Mouse (Mus musculus): ENCODE measurements around the gene Scamp3.

The Scamp3 gene

DNA sequence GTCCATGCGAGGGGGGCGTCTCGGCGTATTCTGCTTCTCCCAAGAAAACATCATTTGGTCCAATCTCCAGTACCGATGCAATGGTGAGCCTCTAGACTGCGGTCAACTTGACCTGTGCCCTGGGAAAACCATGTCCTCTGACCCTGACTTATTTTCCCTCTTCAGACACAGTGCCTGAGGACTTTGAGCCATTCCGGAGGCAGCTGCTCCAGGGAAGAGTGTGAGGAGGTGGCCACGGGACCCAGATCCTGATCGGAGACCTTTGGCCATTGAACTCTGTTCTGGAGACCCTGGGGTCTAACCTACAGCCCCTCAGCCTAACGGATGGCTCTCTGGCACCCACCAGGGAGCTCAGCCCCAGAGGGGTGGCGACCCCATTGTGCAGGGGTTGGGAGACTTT lies 49.1 kb downstream of the Scamp3 start:
- DNase-seq (ENCODE audit: low read depth, low spot score): no peak

DNA sequence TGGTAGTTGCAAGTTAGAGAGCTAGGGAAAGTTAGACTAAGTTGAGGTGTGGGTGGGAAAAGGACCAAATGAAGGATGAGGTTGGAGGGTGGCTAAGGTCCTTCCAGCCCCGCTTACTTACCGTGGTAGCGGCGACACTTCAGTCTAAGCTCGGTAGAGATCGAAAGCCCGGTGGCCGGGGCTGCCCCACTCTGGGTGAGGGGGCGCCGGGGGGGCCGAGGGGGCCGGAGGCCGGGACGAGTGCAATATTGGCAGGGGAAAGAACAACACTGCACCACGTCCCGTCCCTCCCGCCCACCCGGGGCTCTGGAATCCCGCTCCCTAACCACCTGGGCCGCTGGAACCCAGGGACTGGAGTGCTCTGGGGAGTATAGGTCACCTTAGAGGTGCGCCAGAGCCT lies 49.6 kb downstream of the Scamp3 start, which contains the start of gene Mtx1:
Gene Mtx1, minus strand, starts transcription at position 189 of the 400 bp plus-strand sequence.
- DNase-seq (ENCODE audit: low read depth, low spot score): no peak

DNA sequence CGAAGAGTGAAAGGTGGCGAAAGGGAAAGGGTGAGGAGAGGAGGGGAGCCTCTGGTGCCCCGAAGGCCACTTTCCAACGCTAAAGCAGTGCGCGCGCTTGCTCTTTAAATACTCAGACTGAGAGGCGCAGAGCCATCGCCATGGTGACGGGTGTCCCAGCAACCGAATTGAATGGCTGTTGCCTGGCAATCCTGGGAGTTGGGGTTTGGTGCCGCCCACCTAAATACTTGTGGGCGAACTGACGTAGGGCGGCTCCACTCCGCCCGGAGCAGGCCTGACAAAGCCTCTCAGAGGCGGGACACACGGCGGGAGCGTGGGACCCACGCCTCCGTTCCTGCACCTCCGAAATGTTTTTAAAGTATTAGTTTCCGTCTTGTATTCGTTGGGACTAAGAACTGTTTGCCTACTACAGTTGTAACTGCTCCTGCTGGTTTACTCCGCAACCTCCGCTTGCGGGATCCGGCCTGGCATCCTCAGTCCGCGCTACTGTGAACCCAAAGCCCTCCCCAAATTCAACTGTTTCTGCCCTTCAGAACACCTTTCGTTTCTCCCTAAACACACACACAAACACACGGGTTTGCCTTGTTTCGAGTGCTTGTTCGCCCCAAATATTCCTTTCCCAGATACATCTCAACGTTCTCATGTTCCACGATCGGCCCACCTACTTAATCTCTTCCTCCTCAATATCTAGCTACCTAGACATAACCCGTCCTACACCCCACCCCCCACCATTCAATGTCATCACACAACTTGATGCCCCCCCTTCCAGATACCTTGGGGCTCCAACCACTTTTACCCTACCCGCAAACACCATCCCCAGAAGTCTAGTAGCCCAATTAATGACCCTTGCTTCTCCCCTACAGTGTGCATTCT lies 50.3 kb downstream of the Scamp3 start:
- DNase-seq (ENCODE audit: low read depth, low spot score): peak; percentile 96

DNA sequence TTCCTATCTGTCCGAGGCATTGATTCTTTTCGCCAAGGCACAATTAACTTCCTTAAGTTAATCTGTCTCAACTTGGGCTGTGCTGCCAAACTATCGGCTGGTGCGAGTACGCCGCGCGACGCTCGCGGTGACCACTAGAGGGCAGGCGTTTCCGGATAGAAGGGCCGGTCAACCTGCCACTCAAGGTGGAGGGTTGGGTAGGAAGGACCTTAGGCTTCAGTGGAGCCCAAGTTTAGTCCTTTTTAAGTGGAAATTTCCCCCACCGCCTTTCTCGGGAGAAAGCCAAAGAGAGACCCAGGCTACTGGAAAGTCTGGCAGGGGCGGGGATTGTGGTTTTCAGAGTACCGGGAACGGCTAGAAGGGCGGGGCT lies 50.9 kb downstream of the Scamp3 start:
- peak; percentile 84 for DNase-seq (ENCODE audit: low read depth, low spot score)

DNA sequence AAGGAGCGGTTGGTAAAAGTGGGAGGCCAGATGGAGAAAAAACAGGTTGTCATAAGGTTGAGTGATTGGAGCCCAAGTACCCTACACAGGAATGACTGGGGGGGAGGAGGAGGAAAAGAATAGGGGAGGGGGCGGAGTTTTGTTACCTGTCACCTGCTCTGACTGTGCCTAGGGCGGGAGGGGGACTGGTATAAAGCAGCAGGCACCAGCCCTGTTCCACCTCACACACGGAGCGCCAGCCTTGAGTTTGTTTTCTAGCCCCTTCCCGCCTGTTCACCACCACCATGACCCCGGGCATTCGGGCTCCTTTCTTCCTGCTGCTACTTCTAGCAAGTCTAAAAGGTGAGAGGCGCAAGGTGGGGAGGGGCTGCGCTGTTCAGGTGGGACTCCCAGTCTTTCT lies 51.6 kb downstream of the Scamp3 start, which contains the start of gene Muc1:
Gene Muc1, plus strand, starts transcription at position 222 of the 400 bp plus-strand sequence.
- DNase-seq (ENCODE audit: low read depth, low spot score): no peak

DNA sequence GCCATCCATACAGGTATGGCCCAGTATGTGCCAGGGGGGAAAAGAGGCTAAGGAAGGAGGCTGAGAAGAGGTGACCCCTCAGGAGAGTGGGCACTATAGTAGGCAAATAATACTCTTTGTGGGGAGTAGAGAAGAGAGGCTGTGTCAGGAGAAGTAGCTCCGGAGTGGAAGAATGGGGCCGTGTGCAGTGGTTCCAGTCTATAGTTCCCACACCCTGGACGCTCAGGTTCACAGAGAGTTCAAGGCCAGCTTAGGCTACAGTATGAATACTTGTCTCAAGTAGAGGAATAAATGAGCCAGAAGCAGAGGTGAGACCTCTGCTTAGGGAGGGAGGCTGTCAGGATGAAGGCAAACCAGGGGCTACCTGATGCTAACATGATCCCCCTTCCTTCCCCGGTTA lies 52.0 kb downstream of the Scamp3 start:
- no peak for DNase-seq (ENCODE audit: low read depth, low spot score)

DNA sequence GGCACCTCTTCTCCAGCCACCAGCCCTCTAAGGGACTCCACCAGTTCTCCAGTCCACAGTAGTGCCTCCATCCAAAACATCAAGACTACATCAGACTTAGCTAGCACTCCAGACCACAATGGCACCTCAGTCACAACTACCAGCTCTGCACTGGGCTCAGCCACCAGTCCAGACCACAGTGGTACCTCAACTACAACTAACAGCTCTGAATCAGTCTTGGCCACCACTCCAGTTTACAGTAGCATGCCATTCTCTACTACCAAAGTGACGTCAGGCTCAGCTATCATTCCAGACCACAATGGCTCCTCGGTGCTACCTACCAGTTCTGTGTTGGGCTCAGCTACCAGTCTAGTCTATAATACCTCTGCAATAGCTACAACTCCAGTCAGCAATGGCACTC lies 53.3 kb downstream of the Scamp3 start:
- DNase-seq (ENCODE audit: low read depth, low spot score): no peak

DNA sequence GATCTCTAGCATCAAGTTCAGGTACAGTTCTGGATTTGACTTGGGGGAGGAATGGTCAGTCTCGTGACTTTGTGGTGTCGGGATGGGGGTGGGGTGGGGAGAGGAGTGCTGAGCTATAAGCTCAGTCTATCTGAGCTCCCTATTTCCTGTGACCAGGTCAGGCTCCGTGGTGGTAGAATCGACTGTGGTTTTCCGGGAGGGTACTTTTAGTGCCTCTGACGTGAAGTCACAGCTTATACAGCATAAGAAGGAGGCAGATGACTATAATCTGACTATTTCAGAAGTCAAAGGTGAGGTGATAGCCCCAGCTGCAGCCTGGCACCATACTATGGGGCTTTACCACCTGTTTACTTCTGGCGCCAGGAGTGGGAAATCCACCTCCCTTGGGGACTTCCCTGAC lies 54.1 kb downstream of the Scamp3 start:
- DNase-seq (ENCODE audit: low read depth, low spot score): no peak

DNA sequence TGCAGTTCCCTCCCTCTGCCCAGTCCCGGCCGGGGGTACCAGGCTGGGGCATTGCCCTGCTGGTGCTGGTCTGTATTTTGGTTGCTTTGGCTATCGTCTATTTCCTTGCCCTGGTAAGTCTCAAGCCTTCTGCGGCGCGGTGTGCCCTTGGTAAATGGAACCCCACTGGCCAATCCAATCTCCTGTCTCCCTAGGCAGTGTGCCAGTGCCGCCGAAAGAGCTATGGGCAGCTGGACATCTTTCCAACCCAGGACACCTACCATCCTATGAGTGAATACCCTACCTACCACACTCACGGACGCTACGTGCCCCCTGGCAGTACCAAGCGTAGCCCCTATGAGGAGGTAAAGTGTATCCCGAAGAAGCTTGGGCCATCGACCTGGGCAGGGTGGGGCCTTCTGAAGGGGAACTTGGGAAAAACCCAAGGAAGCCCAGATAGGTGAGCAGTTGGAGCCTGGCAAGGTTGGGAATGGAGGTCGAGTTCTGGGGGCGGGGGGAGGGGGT lies 54.6 kb downstream of the Scamp3 start:
- no peak for DNase-seq (ENCODE audit: low read depth, low spot score)

Data from mesoderm, embryonic 11.5 days (tissue).